Mouse (Mus musculus): Measurements from ENCODE around the gene Taok2.

Taok2 gene

GRCm38 (mm10) chr7:126825952-126826351 is 58.6 kb downstream of the Taok2 start:
- no peak for DNase-seq (ENCODE audit: low spot score in 2 of 2)

GRCm38 (mm10) chr7:126825403-126825802 is 59.1 kb downstream of the Taok2 start:
- no peak for DNase-seq (ENCODE audit: low spot score in 2 of 2)

- DNase-seq (ENCODE audit: low spot score in 2 of 2) = no peak
Measured at GRCm38 (mm10) chr7:126823940-126824339, 60.6 kb downstream of the Taok2 start.

- DNase-seq (ENCODE audit: low spot score in 2 of 2) = no peak
Measured at GRCm38 (mm10) chr7:126823202-126823711, 61.2 kb downstream of the Taok2 start.

GRCm38 (mm10) chr7:126822741-126823140 is 61.8 kb downstream of the Taok2 start:
- DNase-seq (ENCODE audit: low spot score in 2 of 2) = no peak

GRCm38 (mm10) chr7:126821835-126822511 is 62.5 kb downstream of the Taok2 start:
- DNase-seq (ENCODE audit: low spot score in 2 of 2) = peak; percentile 65 to 78

GRCm38 (mm10) chr7:126818818-126819217 is 65.7 kb downstream of the Taok2 start:
- no peak for DNase-seq (ENCODE audit: low spot score in 2 of 2)

- DNase-seq (ENCODE audit: low spot score in 2 of 2) = no peak
Measured at GRCm38 (mm10) chr7:126817595-126817994, 66.9 kb downstream of the Taok2 start.

GRCm38 (mm10) chr7:126816494-126816893 is 68.0 kb downstream of the Taok2 start:
- DNase-seq (ENCODE audit: low spot score in 2 of 2) = no peak

- DNase-seq (ENCODE audit: low spot score in 2 of 2) = no peak
Measured at GRCm38 (mm10) chr7:126815726-126816222, 68.7 kb downstream of the Taok2 start.

All from spleen, postnatal 14 days (tissue).